Mouse (Mus musculus) cerebellum, postnatal 10 days (tissue): ENCODE results near the gene Tbc1d10c.

Source experiments
- DNase-seq, 2 experiments: peaks; one replicate each; pipeline ENCODE4 v3.0.0; 2021; ENCODE audit warnings: mixed read lengths in 2 of 2

Gene Tbc1d10c

GRCm38 (mm10) chr19:4189051-4189620 lies 1.9 kb downstream of the Tbc1d10c start:
- DNase-seq: no peak

- DNase-seq: no peak
Observed at GRCm38 (mm10) chr19:4187303-4187702, 3.8 kb downstream of the Tbc1d10c start.

GRCm38 (mm10) chr19:4184976-4185975 lies 5.8 kb downstream of the Tbc1d10c start:
- DNase-seq: no peak

GRCm38 (mm10) chr19:4183689-4184088 lies 7.4 kb downstream of the Tbc1d10c start:
- DNase-seq: no peak

- peak; percentile 41 to 58 for DNase-seq
Observed at GRCm38 (mm10) chr19:4181892-4182291, 9.2 kb downstream of the Tbc1d10c start.

- no peak for DNase-seq
Observed at GRCm38 (mm10) chr19:4180411-4180810, 10.7 kb downstream of the Tbc1d10c start.

- DNase-seq: peak in 1 of 2 experiments; percentile 43
Observed at GRCm38 (mm10) chr19:4175368-4175947, 15.6 kb downstream of the Tbc1d10c start, which contains the start of gene Carns1. TSS of gene Carns1 (minus strand) at chr19:4175479.

- DNase-seq: peak in 1 of 2 experiments; percentile 13
Observed at GRCm38 (mm10) chr19:4172925-4173324, 18.2 kb downstream of the Tbc1d10c start.

- peak; percentile 39 to 51 for DNase-seq
Observed at GRCm38 (mm10) chr19:4171393-4172290, 19.4 kb downstream of the Tbc1d10c start.

- peak; percentile 10 to 19 for DNase-seq
Observed at GRCm38 (mm10) chr19:4170723-4171392, 20.2 kb downstream of the Tbc1d10c start.

GRCm38 (mm10) chr19:4169810-4170209 lies 21.3 kb downstream of the Tbc1d10c start:
- DNase-seq: peak in 1 of 2 experiments; percentile 81

GRCm38 (mm10) chr19:4169378-4169784 lies 21.7 kb downstream of the Tbc1d10c start:
- DNase-seq: peak; percentile 100

GRCm38 (mm10) chr19:4166678-4167476 lies 24.2 kb downstream of the Tbc1d10c start:
- peak; percentile 45 to 59 for DNase-seq

- DNase-seq: peak in 1 of 2 experiments; percentile 34
Observed at GRCm38 (mm10) chr19:4164721-4165120, 26.4 kb downstream of the Tbc1d10c start.

- no peak for DNase-seq
Observed at GRCm38 (mm10) chr19:4164100-4164499, 27.0 kb downstream of the Tbc1d10c start.

- DNase-seq: no peak
Observed at GRCm38 (mm10) chr19:4163543-4163887, 27.6 kb downstream of the Tbc1d10c start.

- DNase-seq: peak; percentile 98 to 99
Observed at GRCm38 (mm10) chr19:4162646-4163542, 28.2 kb downstream of the Tbc1d10c start, which contains the start of gene Rps6kb2. TSS of gene Rps6kb2 (minus strand) at chr19:4163354.

GRCm38 (mm10) chr19:4159049-4159448 lies 32.0 kb downstream of the Tbc1d10c start:
- DNase-seq: no peak

GRCm38 (mm10) chr19:4156771-4157170 lies 34.3 kb downstream of the Tbc1d10c start:
- DNase-seq: no peak
